Mouse (Mus musculus) erythroblast, embryonic 14.5 days (primary cell): ENCODE measurements around the gene Nwd2. TPM values are rescaled to one million over a fixed set of nuclear protein-coding genes. Genes with fewer than 3 reads are reported as not detected.

Source experiments
- H3K27me3 ChIP-seq: 2 replicates; pipeline ENCODE4 v1.6.1; 2012; ENCODE audit warnings: inconsistent platforms; ENCODE audit not compliant: control insufficient read depth
- H3K36me3 ChIP-seq: 2 replicates; pipeline ENCODE4 v1.6.1; 2012; ENCODE audit warnings: mild to moderate bottlenecking, inconsistent platforms; ENCODE audit not compliant: control insufficient read depth
- H3K4me1 ChIP-seq: 2 replicates; pipeline ENCODE4 v1.6.1; 2012; ENCODE audit warnings: inconsistent platforms; ENCODE audit not compliant: control insufficient read depth
- H3K4me3 ChIP-seq: replicated peaks from 2 replicates; pipeline ENCODE3; 2012; ENCODE audit warnings: moderate library complexity, mild to moderate bottlenecking, inconsistent platforms
- H3K9me3 ChIP-seq: 2 replicates; pipeline ENCODE4 v1.6.1; 2012; ENCODE audit warnings: low read length, inconsistent platforms, mixed read lengths; ENCODE audit not compliant: control insufficient read depth
- GATA1 ChIP-seq: IDR thresholded peaks from 2 replicates; pipeline ENCODE4 v1.6.1; 2012; ENCODE audit warnings: low read length, inconsistent platforms, mixed read lengths
- TAL1 ChIP-seq: IDR thresholded peaks from 3 replicates; pipeline ENCODE4 v1.6.1; 2012; ENCODE audit warnings: low read length, inconsistent platforms, mixed read lengths
- polyA plus RNA-seq: library from polyadenylated mRNA; stranded (reverse); fragments of >175 nt; gene quantifications from 2 replicates; pipeline ENCODE4 v1.2.3, GENCODE M21; 2012

The Nwd2 gene
- polyA plus RNA-seq, 1 experiment, result not detected

- Histone ChIP-seq H3K4me3 (no peak overlapping the region), H3K36me3 (no peaks in the 10 kb centered on the region), H3K9me3 (no peaks in the 10 kb centered on the region), H3K27me3 (no peaks in the 10 kb centered on the region), H3K4me1 (peaks cover 11% of the 10 kb centered on the region)
- TF ChIP-seq GATA1 (no peak), TAL1 (no peak)
Observed at GRCm38 (mm10) chr5:63821860-63822259, 173.0 kb downstream of the Nwd2 start.

DNA sequence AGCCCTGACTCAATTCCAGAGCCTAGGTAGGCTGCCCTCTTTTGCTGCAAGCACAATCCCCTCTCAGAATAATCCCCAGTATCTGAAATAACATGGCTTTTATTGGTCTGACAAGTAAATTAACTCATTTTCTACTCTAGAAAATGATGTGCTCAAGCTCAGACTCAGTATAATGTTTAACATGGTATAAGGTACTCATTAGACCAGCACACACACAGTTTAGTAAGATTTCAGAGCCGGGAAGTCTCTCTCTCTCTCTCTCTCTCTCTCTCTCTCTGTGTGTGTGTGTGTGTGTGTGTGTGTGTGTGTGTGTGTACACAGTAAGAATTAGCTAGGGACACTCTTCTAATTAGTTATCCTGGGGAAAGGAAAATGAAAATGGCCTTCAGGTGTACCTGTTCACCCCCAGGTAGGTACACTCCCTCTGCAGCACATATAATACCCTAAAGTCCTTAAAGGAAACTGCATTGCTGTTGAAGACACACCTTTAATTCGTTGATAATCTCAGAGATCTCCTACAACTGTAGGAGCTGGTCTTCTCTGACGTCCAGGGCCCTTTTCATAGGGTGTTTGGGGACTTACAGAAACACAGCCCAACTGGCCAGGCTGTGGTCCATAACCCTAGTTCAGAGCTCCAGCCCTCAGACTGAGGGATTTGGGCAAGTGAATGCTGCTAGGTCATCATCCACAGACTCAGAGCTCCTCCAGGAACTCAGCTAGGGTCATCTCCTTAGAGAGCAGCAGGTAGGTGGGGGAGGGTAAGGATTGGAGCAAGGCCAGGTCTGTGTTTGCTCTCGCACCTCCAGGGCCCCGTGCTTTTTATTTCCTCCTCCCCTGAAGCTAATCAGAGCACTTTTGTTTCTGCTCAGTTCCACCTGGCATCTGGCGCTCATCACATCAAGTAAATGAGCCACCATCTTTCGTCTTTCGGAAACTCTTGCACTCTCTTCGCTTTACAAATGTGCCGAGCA lies 174.7 kb downstream of the Nwd2 start:
- Histone ChIP-seq H3K27me3 (no peaks in the 10 kb centered on the region), H3K4me3 (no peak overlapping the region), H3K9me3 (no peaks in the 10 kb centered on the region), H3K36me3 (no peaks in the 10 kb centered on the region), H3K4me1 (peaks cover 11% of the 10 kb centered on the region)
- TF ChIP-seq TAL1, result no peak
- TF ChIP-seq GATA1, result no peak

DNA sequence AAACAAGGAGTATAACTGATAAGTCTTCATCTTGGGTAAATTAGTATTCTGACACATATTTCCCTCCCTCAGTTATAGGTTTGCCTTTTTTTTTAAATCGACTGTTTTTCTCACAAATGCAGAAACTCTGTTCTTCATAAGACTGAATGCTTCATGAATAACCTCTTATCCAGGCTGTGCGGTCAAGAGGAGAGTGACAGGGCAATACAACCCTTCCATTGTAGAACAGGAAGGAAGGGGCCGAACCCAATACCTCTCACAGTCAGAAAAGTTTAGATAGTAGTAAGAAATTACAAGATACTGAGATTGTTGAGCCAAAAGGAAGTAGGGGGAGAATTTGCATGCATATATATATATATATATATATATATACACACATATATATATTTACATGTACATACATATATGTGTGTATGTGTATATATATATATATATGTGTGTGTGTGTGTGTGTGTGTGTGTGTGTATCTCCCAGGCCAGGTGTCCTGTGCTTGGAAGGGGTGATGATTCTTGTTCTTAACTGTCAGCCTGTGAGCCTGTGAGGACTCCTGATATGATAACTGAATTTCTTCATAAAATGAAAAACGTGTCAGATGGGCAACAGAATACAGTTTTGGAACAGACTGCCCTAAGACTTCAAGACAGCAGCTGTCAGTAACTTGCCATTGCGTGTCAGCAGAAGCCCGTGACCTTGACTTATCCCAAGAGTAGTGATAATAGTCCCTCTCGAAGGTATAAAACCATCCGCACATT lies 175.9 kb downstream of the Nwd2 start:
- H3K27me3 ChIP-seq, result no peaks in the 10 kb centered on the region
- H3K9me3 ChIP-seq, result no peaks in the 10 kb centered on the region
- no peaks in the 10 kb centered on the region for H3K36me3 ChIP-seq
- TF ChIP-seq TAL1 (no peak), GATA1 (no peak)
- H3K4me3 ChIP-seq, result no peak overlapping the region
- H3K4me1 ChIP-seq, result peaks cover 11% of the 10 kb centered on the region

DNA sequence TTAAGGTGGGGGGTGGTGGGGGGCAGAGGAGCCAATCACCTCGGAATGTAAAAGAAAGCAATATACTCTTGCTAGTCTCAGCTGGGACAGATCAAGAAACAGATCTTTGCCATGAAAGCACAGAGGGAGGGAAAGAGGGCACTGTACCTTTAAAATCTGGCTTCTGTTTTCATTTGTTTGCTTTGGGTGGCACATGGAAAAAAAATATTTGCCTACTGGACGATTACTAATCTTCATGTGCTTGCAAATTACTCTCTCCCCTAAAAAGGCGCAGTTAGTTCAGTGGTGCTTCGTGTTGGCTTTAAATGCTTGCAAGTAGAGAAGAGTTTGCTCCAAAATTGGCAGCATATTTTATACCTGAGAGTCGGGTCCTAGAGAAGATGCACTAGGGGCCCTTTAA lies 177.0 kb downstream of the Nwd2 start:
- no peak for TF ChIP-seq GATA1
- TF ChIP-seq TAL1, result no peak
- Histone ChIP-seq H3K36me3 (no peaks in the 10 kb centered on the region), H3K4me1 (peaks cover 11% of the 10 kb centered on the region), H3K4me3 (no peak overlapping the region), H3K27me3 (no peaks in the 10 kb centered on the region), H3K9me3 (no peaks in the 10 kb centered on the region)

- H3K9me3 ChIP-seq, result no peaks in the 10 kb centered on the region
- H3K4me3 ChIP-seq, result no peak overlapping the region
- H3K4me1 ChIP-seq, result peaks cover 4% of the 10 kb centered on the region
- H3K36me3 ChIP-seq, result no peaks in the 10 kb centered on the region
- TF ChIP-seq TAL1 (no peak), GATA1 (no peak)
- H3K27me3 ChIP-seq, result no peaks in the 10 kb centered on the region
Observed at GRCm38 (mm10) chr5:63827006-63827405, 178.1 kb downstream of the Nwd2 start.

GRCm38 (mm10) chr5:63827415-63828053 lies 178.6 kb downstream of the Nwd2 start:
- H3K9me3 ChIP-seq, result no peaks in the 10 kb centered on the region
- no peaks in the 10 kb centered on the region for H3K36me3 ChIP-seq
- TF ChIP-seq GATA1, result no peak
- no peak for TF ChIP-seq TAL1
- H3K27me3 ChIP-seq, result no peaks in the 10 kb centered on the region
- peaks cover 2% of the 10 kb centered on the region for H3K4me1 ChIP-seq
- H3K4me3 ChIP-seq, result no peak overlapping the region

- TF ChIP-seq GATA1, result no peak
- TF ChIP-seq TAL1, result no peak
- no peaks in the 10 kb centered on the region for H3K36me3 ChIP-seq
- no peaks in the 10 kb centered on the region for H3K27me3 ChIP-seq
- H3K4me3 ChIP-seq, result no peak overlapping the region
- H3K9me3 ChIP-seq, result no peaks in the 10 kb centered on the region
- H3K4me1 ChIP-seq, result peaks cover 2% of the 10 kb centered on the region; the same call in 1 of the 2 replicates
Observed at GRCm38 (mm10) chr5:63828380-63829185, 179.7 kb downstream of the Nwd2 start.

GRCm38 (mm10) chr5:63831054-63831453 lies 182.2 kb downstream of the Nwd2 start:
- H3K4me3 ChIP-seq, result no peak overlapping the region
- no peaks in the 10 kb centered on the region for H3K27me3 ChIP-seq
- peaks cover 2% of the 10 kb centered on the region; the same call in 1 of the 2 replicates for H3K4me1 ChIP-seq
- TF ChIP-seq GATA1, result no peak
- no peaks in the 10 kb centered on the region for H3K36me3 ChIP-seq
- no peaks in the 10 kb centered on the region for H3K9me3 ChIP-seq

DNA sequence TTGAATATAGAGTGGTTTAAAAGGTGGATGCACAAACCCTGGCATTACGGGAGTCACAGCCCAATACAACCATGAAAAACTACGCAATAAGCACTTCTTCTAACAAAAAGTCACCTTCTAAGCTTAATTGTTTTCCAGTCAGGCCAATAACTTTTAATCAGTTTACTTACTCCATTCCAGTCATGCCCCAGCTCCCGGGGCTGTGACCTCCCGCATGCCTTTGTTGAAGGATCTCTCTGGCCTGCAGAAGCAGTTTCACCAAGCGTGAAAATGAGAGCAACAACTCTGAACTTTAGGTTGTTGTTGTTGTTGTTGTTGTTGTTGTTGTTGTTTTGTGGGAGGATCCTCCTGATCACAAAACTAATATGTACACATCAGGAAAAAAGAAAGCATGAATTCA lies 185.1 kb downstream of the Nwd2 start:
- no peak overlapping the region for H3K4me3 ChIP-seq
- H3K27me3 ChIP-seq, result no peaks in the 10 kb centered on the region
- H3K4me1 ChIP-seq, result peaks cover 6% of the 10 kb centered on the region
- no peaks in the 10 kb centered on the region for H3K36me3 ChIP-seq
- TF ChIP-seq TAL1 (no peak), GATA1 (no peak)
- H3K9me3 ChIP-seq, result no peaks in the 10 kb centered on the region
